Mouse (Mus musculus) CH12.LX (cell line): ENCODE data around the gene Arid5a. TPM values are rescaled to one million over a fixed set of nuclear protein-coding genes. Genes with fewer than 3 reads are reported as not detected.
A peak's percentile ranks its signal among the peaks of the same experiment; 100 is the strongest.

Source experiments
- DNase-seq: peaks from one replicate; pipeline ENCODE4 v3.0.0-alpha.2; 2013; ENCODE audit errors: extremely low read depth
- H3K27ac ChIP-seq: 2 replicates; pipeline ENCODE4 v1.5.1; 2012; ENCODE audit warnings: low read depth, mild to moderate bottlenecking, control low read depth, moderate library complexity; ENCODE audit not compliant: insufficient read depth
- H3K27me3 ChIP-seq: replicated peaks from 2 replicates; pipeline ENCODE3; 2012; ENCODE audit warnings: inconsistent platforms
- H3K36me3 ChIP-seq, 2 experiments: replicated peaks in 1 of 2; 2 replicates each; pipeline versions ENCODE3 to v1.6.1; 2012; ENCODE audit warnings: inconsistent platforms in 1 of 2, low read length in 1 of 2, mild to moderate bottlenecking in 1 of 2, mixed read lengths in 1 of 2, moderate library complexity in 1 of 2; ENCODE audit not compliant: control insufficient read depth in 1 of 2, insufficient read depth in 1 of 2
- H3K4me1 ChIP-seq, 2 experiments: 2 replicates each; pipeline ENCODE4 v1.6.1; 2012; ENCODE audit warnings: inconsistent platforms in 1 of 2, moderate library complexity in 1 of 2; ENCODE audit not compliant: insufficient read depth in 2 of 2, control insufficient read depth in 1 of 2
- H3K4me2 ChIP-seq: 2 replicates; pipeline ENCODE4 v1.6.1; 2012; ENCODE audit warnings: low read depth, mild to moderate bottlenecking, control low read depth; ENCODE audit not compliant: poor library complexity, insufficient read depth, severe bottlenecking
- H3K4me3 ChIP-seq, 3 experiments: fragments of 150-350 bp in 1 of 3; sonication (generic) in 1 of 3; replicated peaks in 1 of 3; 2 replicates each; pipeline versions ENCODE3 to v1.5.1; 2011 to 2012; ENCODE audit warnings: low read depth in 2 of 3, low read length in 2 of 3, mild to moderate bottlenecking in 2 of 3, moderate library complexity in 2 of 3, control low read depth in 1 of 3, improper control_type of control experiment in 1 of 3, inconsistent platforms in 1 of 3, mixed read lengths in 1 of 3; ENCODE audit not compliant: poor library complexity in 1 of 3
- H3K79me2 ChIP-seq: replicated peaks from 2 replicates; pipeline ENCODE4 v1.6.1; 2012; ENCODE audit warnings: mild to moderate bottlenecking, moderate library complexity; ENCODE audit not compliant: control insufficient read depth, poor library complexity, insufficient read depth, severe bottlenecking; ENCODE audit errors: extremely low read depth
- H3K9ac ChIP-seq: 2 replicates; pipeline ENCODE4 v1.6.1; 2012; ENCODE audit warnings: low read depth, mild to moderate bottlenecking, control low read depth, moderate library complexity; ENCODE audit not compliant: insufficient read depth
- H3K9me3 ChIP-seq: replicated peaks from 2 replicates; pipeline ENCODE3; 2012; ENCODE audit warnings: low read length, inconsistent platforms, mixed read lengths
- BHLHE40 ChIP-seq: IDR thresholded peaks from 2 replicates; pipeline ENCODE4 v1.6.1; 2011; ENCODE audit warnings: mild to moderate bottlenecking, low read depth, low read length, improper control_type of control experiment
- CHD1 ChIP-seq: IDR thresholded peaks from 2 replicates; pipeline ENCODE4 v1.6.1; 2012; ENCODE audit warnings: low read depth, low read length, improper control_type of control experiment, inconsistent platforms
- CHD2 ChIP-seq: IDR thresholded peaks from 2 replicates; pipeline ENCODE4 v1.6.1; 2011; ENCODE audit warnings: low read length, improper control_type of control experiment
- CTCF ChIP-seq, 2 experiments: IDR thresholded peaks in 1 of 2; conservative IDR thresholded peaks in 1 of 2; 2 replicates each; pipeline ENCODE4 v1.5.1; 2011 to 2012; ENCODE audit warnings: low read depth in 2 of 2, low read length in 2 of 2, improper control_type of control experiment in 1 of 2, inconsistent platforms in 1 of 2, mild to moderate bottlenecking in 1 of 2, moderate library complexity in 1 of 2
- ELF1 ChIP-seq: IDR thresholded peaks from 2 replicates; pipeline ENCODE4 v1.6.1; 2014; ENCODE audit warnings: low read depth, mild to moderate bottlenecking, inconsistent platforms, low read length, improper control_type of control experiment
- EP300 ChIP-seq: IDR thresholded peaks from 2 replicates; pipeline ENCODE4 v1.6.1; 2011; ENCODE audit warnings: low read length, improper control_type of control experiment
- ETS1 ChIP-seq: conservative IDR thresholded peaks from 2 replicates; pipeline ENCODE4 v1.6.1; 2012; ENCODE audit warnings: low read depth, mild to moderate bottlenecking, inconsistent platforms, low read length, improper control_type of control experiment, moderate library complexity
- HCFC1 ChIP-seq: IDR thresholded peaks from 2 replicates; pipeline ENCODE4 v1.6.1; 2012; ENCODE audit warnings: low read depth, mild to moderate bottlenecking, inconsistent platforms, low read length, improper control_type of control experiment
- IRF4 ChIP-seq: IDR thresholded peaks from 2 replicates; pipeline ENCODE4 v1.6.1; 2014; ENCODE audit warnings: low read depth, mild to moderate bottlenecking, inconsistent platforms, low read length, improper control_type of control experiment
- JUN ChIP-seq: IDR thresholded peaks from 2 replicates; pipeline ENCODE4 v1.6.1; 2011; ENCODE audit warnings: low read depth, mild to moderate bottlenecking, low read length, improper control_type of control experiment, moderate library complexity; ENCODE audit not compliant: insufficient read depth
- JUND ChIP-seq: conservative IDR thresholded peaks from 2 replicates; pipeline ENCODE4 v1.6.1; 2011; ENCODE audit warnings: low read depth, low read length, improper control_type of control experiment
- KAT2A ChIP-seq: IDR thresholded peaks from 2 replicates; pipeline ENCODE4 v1.6.1; 2012; ENCODE audit warnings: low read length, improper control_type of control experiment, inconsistent platforms; ENCODE audit not compliant: insufficient replicate concordance
- MAFK ChIP-seq: IDR thresholded peaks from 2 replicates; pipeline ENCODE4 v1.6.1; 2011; ENCODE audit warnings: low read length, improper control_type of control experiment; ENCODE audit not compliant: insufficient replicate concordance
- MAZ ChIP-seq: IDR thresholded peaks from 2 replicates; pipeline ENCODE4 v1.6.1; 2012; ENCODE audit warnings: low read depth, mild to moderate bottlenecking, inconsistent platforms, low read length, improper control_type of control experiment, moderate library complexity
- MEF2A ChIP-seq: IDR thresholded peaks from 2 replicates; pipeline ENCODE4 v1.6.1; 2014; ENCODE audit warnings: low read depth, mild to moderate bottlenecking, inconsistent platforms, low read length, improper control_type of control experiment, borderline replicate concordance
- MXI1 ChIP-seq: IDR thresholded peaks from 2 replicates; pipeline ENCODE4 v1.6.1; 2011; ENCODE audit warnings: mild to moderate bottlenecking, low read depth, low read length, improper control_type of control experiment
- MYC ChIP-seq: IDR thresholded peaks from 2 replicates; pipeline ENCODE4 v1.6.1; 2011; ENCODE audit warnings: low read depth, mild to moderate bottlenecking, improper control_type of control experiment, low read length
- NRF1 ChIP-seq: IDR thresholded peaks from 2 replicates; pipeline ENCODE4 v1.6.1; 2014; ENCODE audit warnings: low read depth, mild to moderate bottlenecking, inconsistent platforms, low read length, improper control_type of control experiment, moderate library complexity
- POLR2A ChIP-seq: IDR thresholded peaks from 2 replicates; pipeline ENCODE4 v1.6.1; 2011; ENCODE audit warnings: low read depth, mild to moderate bottlenecking, improper control_type of control experiment, low read length
- RAD21 ChIP-seq: IDR thresholded peaks from 2 replicates; pipeline ENCODE4 v1.6.1; 2011; ENCODE audit warnings: low read depth, mild to moderate bottlenecking, low read length, improper control_type of control experiment, moderate library complexity
- RCOR1 ChIP-seq: conservative IDR thresholded peaks from 2 replicates; pipeline ENCODE4 v1.6.1; 2012; ENCODE audit warnings: low read depth, mild to moderate bottlenecking, inconsistent platforms, low read length, improper control_type of control experiment
- SMC3 ChIP-seq: IDR thresholded peaks from 2 replicates; pipeline ENCODE4 v1.6.1; 2011; ENCODE audit warnings: low read depth, low read length, improper control_type of control experiment
- USF2 ChIP-seq: conservative IDR thresholded peaks from 2 replicates; pipeline ENCODE4 v1.6.1; 2011; ENCODE audit warnings: low read depth, low read length, improper control_type of control experiment
- ZC3H11A ChIP-seq: IDR thresholded peaks from 2 replicates; pipeline ENCODE4 v1.6.1; 2012; ENCODE audit warnings: low read depth, mild to moderate bottlenecking, inconsistent platforms, low read length, improper control_type of control experiment
- ZMIZ1 ChIP-seq: IDR thresholded peaks from 2 replicates; pipeline ENCODE4 v1.6.1; 2012; ENCODE audit warnings: low read depth, mild to moderate bottlenecking, inconsistent platforms, low read length, improper control_type of control experiment
- ZNF384 ChIP-seq: IDR thresholded peaks from 2 replicates; pipeline ENCODE4 v1.6.1; 2012; ENCODE audit warnings: low read depth, low read length, improper control_type of control experiment, inconsistent platforms
- dilution Hi-C: fragments of 300-500 bp; cut with MboI; formaldehyde crosslinking; loops from 2 replicates; pipeline ENCODE4 v1.14.3; 2020; ENCODE audit warnings: low sequenced_read_pairs; ENCODE audit not compliant: extremely low pct_unique_long_range_greater_than_20kb, extremely low pct_ligation_motif_present
- in situ Hi-C: fragments of 300-500 bp; cut with MboI; formaldehyde crosslinking; loops from 3 replicates; pipeline ENCODE4 v1.14.3; 2019; ENCODE audit warnings: low sequenced_read_pairs, low pct_ligation_motif_present, low pct_unique_long_range_greater_than_20kb, mixed read lengths
- polyA plus RNA-seq: library from polyadenylated mRNA; unstranded; fragments of >175 nt; gene quantifications from 2 replicates; pipeline ENCODE4 v1.2.1, GENCODE M21; 2012; ENCODE audit warnings: low read depth; ENCODE audit not compliant: insufficient read length
- total RNA-seq, 2 experiments: library from RNA; depleted of rRNA; stranded (reverse); fragments of 300-350 nt in 1 of 2; fragments of >200 nt in 1 of 2; gene quantifications; 2 replicates each; pipeline ENCODE4 v1.2.3; 2012 to 2014

Gene Arid5a
- total and polyA plus RNA-seq, 3 experiments, result 13.2 to 19.6 (median 17.0) TPM

DNA sequence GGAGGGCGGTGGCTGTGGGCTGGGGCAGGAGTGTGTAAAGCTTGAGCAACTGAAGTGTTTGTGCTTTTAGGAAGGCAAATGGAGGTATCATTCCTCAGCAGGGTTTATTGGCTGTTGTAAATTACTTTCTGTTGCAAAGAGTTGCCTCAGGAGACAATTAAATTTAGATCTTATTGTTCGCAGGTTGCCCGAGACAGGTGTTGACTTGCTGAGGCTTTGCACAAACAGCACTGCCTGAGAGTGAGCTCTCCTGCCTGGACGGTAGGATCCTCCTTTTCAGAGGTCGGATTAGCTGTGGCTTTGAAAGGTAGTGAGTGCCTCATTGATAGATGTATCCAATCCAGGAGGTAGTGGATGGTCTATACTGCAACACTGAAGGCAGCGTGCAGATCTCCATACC lies 1.4 kb upstream of the Arid5a start:
- dilution Hi-C loops (no loop called here), in situ Hi-C loops (no loop called here)
- H3K4me3 ChIP-seq, result peak overlapping the region in 2 of 3 experiments; percentile 53 to 70

DNA sequence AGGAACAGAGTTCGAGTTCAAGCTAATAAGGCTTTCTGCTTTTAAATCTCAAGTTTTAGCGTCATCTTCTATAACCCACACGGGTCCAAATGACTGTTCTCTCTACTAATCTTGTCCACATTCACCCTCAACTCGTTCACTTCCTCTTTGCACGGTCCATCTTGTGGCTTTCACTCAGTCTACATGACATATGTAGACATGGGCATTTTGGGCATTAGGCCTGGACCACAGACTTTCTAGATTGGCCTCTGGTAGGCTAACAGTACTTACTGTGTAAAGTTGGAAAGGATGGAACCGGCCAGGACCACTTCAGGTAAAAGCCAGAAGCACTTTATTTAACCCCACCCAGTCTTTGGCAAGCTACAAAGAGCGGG lies 425 bp upstream of the Arid5a start:
- in situ Hi-C loops (no loop called here), dilution Hi-C loops (no loop called here)
- H3K27ac ChIP-seq, result peak overlapping the region; percentile 81
- peak overlapping the region; percentile 44; the same call in 1 of the 2 replicates for H3K9ac ChIP-seq
- peaks cover 21 to 69% of the 10 kb centered on the region in 2 experiments for H3K4me1 ChIP-seq
- peaks cover 5% of the 10 kb centered on the region for H3K27me3 ChIP-seq
- H3K79me2 ChIP-seq, result peaks cover 13% of the 10 kb centered on the region
- peak overlapping the region; percentile 74 for H3K4me2 ChIP-seq
- DNase-seq, result peak; percentile 77
- no peaks in the 10 kb centered on the region for H3K9me3 ChIP-seq
- H3K4me3 ChIP-seq, result peak overlapping the region; percentile 53 to 70 (median 58)
- H3K36me3 ChIP-seq, result peaks cover 9 to 23% of the 10 kb centered on the region in 2 experiments
- TF ChIP-seq ETS1 (peak; percentile 34; the same call in 1 of the 2 replicates), NRF1 (no peak), HCFC1 (no peak), IRF4 (peak; percentile 68), MEF2A (peak; percentile 56; the same call in 1 of the 2 replicates), KAT2A (no peak), JUN (0 out of 2 replicates have a peak, but pooled peaks have one; percentile 3), MAFK (0 out of 2 replicates have a peak, but pooled peaks have one; percentile 26), EP300 (peak; percentile 73), JUND (peak; percentile 9; the same call in 1 of the 2 replicates), ELF1 (no peak; the same call in 1 of the 2 replicates), ZNF384 (0 out of 2 replicates have a peak, but pooled peaks have one; percentile 10), BHLHE40 (peak; percentile 62), MXI1 (peak; percentile 45; the same call in 1 of the 2 replicates), CHD1 (peak; percentile 62; the same call in 1 of the 2 replicates)

More for the DNA sequence above, 1.4 kb upstream of the Arid5a start:
- H3K79me2 ChIP-seq, result peaks cover 9% of the 10 kb centered on the region
- peaks cover 26 to 77% of the 10 kb centered on the region in 2 experiments for H3K4me1 ChIP-seq
- peaks cover 12% of the 10 kb centered on the region for H3K27me3 ChIP-seq
- no peak overlapping the region for H3K9ac ChIP-seq
- no peak for DNase-seq
- H3K27ac ChIP-seq, result no peak overlapping the region
- TF ChIP-seq CHD2 (no peak), SMC3 (no peak), RCOR1 (no peak), CTCF (conservative IDR thresholded peaks at IDR 0.05 in 1 of 2, IDR thresholded peaks at IDR 0.05 in 1 of 2; ENCODE audit: low read depth in 2 of 2, low read length in 2 of 2) (no peak), RAD21 (no peak), USF2 (no peak), NRF1 (no peak), CHD1 (no peak), MXI1 (no peak), JUN (no peak), MAZ (no peak), ZC3H11A (no peak), ZMIZ1 (no peak), ZNF384 (no peak), MYC (no peak), ELF1 (no peak), POLR2A (no peak), BHLHE40 (no peak)
- H3K4me2 ChIP-seq, result peak overlapping the region; percentile 74; the same call in 1 of the 2 replicates
- no peaks in the 10 kb centered on the region for H3K9me3 ChIP-seq
- H3K36me3 ChIP-seq, result peaks cover 4 to 14% of the 10 kb centered on the region in 2 experiments
